Mouse (Mus musculus) stomach, embryonic 15.5 days (tissue): ENCODE data around the gene Nt5e. TPM values are rescaled to one million over a fixed set of nuclear protein-coding genes. Genes with fewer than 3 reads are reported as not detected.

Experiments used
- ATAC-seq: fragments of 200-750 bp; cut with Nextera tagmentation; 2 replicates; pipeline ENCODE4 v1.8.0; 2017; ENCODE audit warnings: low read depth, moderate number of reproducible peaks, moderate TSS enrichment; ENCODE audit not compliant: insufficient read depth, low FRiP score
- H3K27ac ChIP-seq: fragments of 300-500 bp; sonication (generic); 2 replicates; pipeline ENCODE4 v1.5.1; 2015; ENCODE audit warnings: mild to moderate bottlenecking, inconsistent platforms
- H3K27me3 ChIP-seq: fragments of 300-500 bp; sonication (generic); replicated peaks from 2 replicates; pipeline ENCODE4 v1.6.1; 2015; ENCODE audit warnings: inconsistent platforms
- H3K36me3 ChIP-seq: fragments of 300-500 bp; sonication (generic); 2 replicates; pipeline ENCODE4 v1.6.1; 2015; ENCODE audit warnings: inconsistent platforms
- H3K4me1 ChIP-seq: fragments of 300-500 bp; sonication (generic); 2 replicates; pipeline ENCODE4 v1.6.1; 2015; ENCODE audit warnings: inconsistent platforms
- H3K4me2 ChIP-seq: fragments of 300-500 bp; sonication (generic); 2 replicates; pipeline ENCODE4 v1.6.1; 2015; ENCODE audit warnings: mild to moderate bottlenecking, inconsistent platforms
- H3K4me3 ChIP-seq: fragments of 300-500 bp; sonication (generic); replicated peaks from 2 replicates; pipeline ENCODE4 v1.5.1; 2015; ENCODE audit warnings: inconsistent platforms
- H3K9ac ChIP-seq: fragments of 300-500 bp; sonication (generic); 2 replicates; pipeline ENCODE4 v1.6.1; 2015; ENCODE audit warnings: inconsistent platforms
- H3K9me3 ChIP-seq: fragments of 300-500 bp; sonication (generic); 2 replicates; pipeline ENCODE4 v1.6.1; 2016; ENCODE audit warnings: inconsistent platforms
- WGBS: fragments of 180-500 bp; shearing (Covaris S2); methylation state at CpG from one replicate; pipeline ENCODE4 v1.1.7; 2015; 5-methylcytosine and 5-hydroxymethylcytosine counted together
- polyA plus RNA-seq: library from polyadenylated mRNA; unstranded; fragments of >200 nt; fragmentation: Nextera tagmentation; extraction: Ambion mirVana; gene quantifications from 2 replicates; pipeline ENCODE4 v1.2.1, GENCODE M21; 2015

Nt5e gene
- polyA plus RNA-seq, 1 experiment from 2014 or later, result 4.5 TPM

- Histone ChIP-seq H3K4me2 (no peak overlapping the region), H3K36me3 (no peaks in the 10 kb centered on the region)
Measured at GRCm38 (mm10) chr9:88404515-88404914, 77.5 kb downstream of the Nt5e start.

GRCm38 (mm10) chr9:88409978-88410377 is 83.0 kb downstream of the Nt5e start:
- 84% methylated on average over 2 of the region's 2 CpGs for WGBS
- Histone ChIP-seq H3K4me2 (no peak overlapping the region), H3K27ac (no peak overlapping the region), H3K9ac (no peak overlapping the region), H3K4me3 (no peak overlapping the region), H3K4me1 (no peaks in the 10 kb centered on the region), H3K27me3 (no peaks in the 10 kb centered on the region), H3K9me3 (no peaks in the 10 kb centered on the region), H3K36me3 (0 out of 2 replicates have a peak, but pooled peaks cover 4% of the 10 kb centered on the region)
- ATAC-seq, result no peak

More at GRCm38 (mm10) chr9:88404515-88404914, 77.5 kb downstream of the Nt5e start:
- Histone ChIP-seq H3K9me3 (no peaks in the 10 kb centered on the region), H3K4me1 (no peaks in the 10 kb centered on the region), H3K27ac (no peak overlapping the region), H3K4me3 (no peak overlapping the region), H3K9ac (no peak overlapping the region), H3K27me3 (no peaks in the 10 kb centered on the region)
- ATAC-seq, result no peak
- 81% methylated on average over 6 of the region's 6 CpGs for WGBS

- H3K4me2 ChIP-seq, result no peak overlapping the region
- no peak overlapping the region for H3K9ac ChIP-seq
- ATAC-seq, result no peak
- no peak overlapping the region for H3K4me3 ChIP-seq
- no peaks in the 10 kb centered on the region for H3K27me3 ChIP-seq
- H3K9me3 ChIP-seq, result no peaks in the 10 kb centered on the region
- 48% methylated on average over 1 of the region's 1 CpGs for WGBS
- H3K27ac ChIP-seq, result no peak overlapping the region
- no peaks in the 10 kb centered on the region for H3K36me3 ChIP-seq
- no peaks in the 10 kb centered on the region for H3K4me1 ChIP-seq
Measured at GRCm38 (mm10) chr9:88416752-88417151, 89.8 kb downstream of the Nt5e start.

Other genes starting within 250 kb of the Nt5e start
- gene Snx14, start 111.8 kb downstream of the Nt5e start, polyA plus RNA-seq, result 29.4 and 34.2 TPM in 2 replicates
- 0.37 and 0.65 TPM in 2 replicates for gene Gm20537, start 129.4 kb downstream of the Nt5e start, polyA plus RNA-seq
- 88.7 and 93.1 TPM in 2 replicates for gene Syncrip, start 155.4 kb downstream of the Nt5e start, polyA plus RNA-seq
- 10.1 and 10.5 TPM in 2 replicates for gene Zfp949, start 220.8 kb downstream of the Nt5e start, polyA plus RNA-seq